Mouse (Mus musculus) macrophage (primary cell): ENCODE measurements around the gene Flt4. TPM values are rescaled to one million over a fixed set of nuclear protein-coding genes. Genes with fewer than 3 reads are reported as not detected.

ENCODE experiments used
- H3K27ac ChIP-seq: fragments of 350-480 bp; formaldehyde crosslinking; 2 replicates; pipeline ENCODE4 v1.9.0; 2021
- H3K36me3 ChIP-seq: fragments of 350-480 bp; formaldehyde crosslinking; 2 replicates; pipeline ENCODE4 v1.9.0; 2021; ENCODE audit errors: inconsistent target
- H3K4me3 ChIP-seq: fragments of 350-480 bp; formaldehyde crosslinking; 2 replicates; pipeline ENCODE4 v1.9.0; 2021; ENCODE audit errors: inconsistent target
- H3K79me2 ChIP-seq: fragments of 350-480 bp; formaldehyde crosslinking; 2 replicates; pipeline ENCODE4 v1.9.0; 2021; ENCODE audit errors: inconsistent target
- WGBS: methylation state at CpG from one replicate; pipeline ENCODE4 v1.1.7; 2026; ENCODE audit warnings: inconsistent platforms; ENCODE audit not compliant: missing documents; 5-methylcytosine and 5-hydroxymethylcytosine counted together
- polyA plus RNA-seq: library from polyadenylated mRNA; stranded (reverse); fragments of 250-400 nt; gene quantifications from 3 replicates; pipeline ENCODE4 v1.2.4, GENCODE M21; 2018; ENCODE audit warnings: inconsistent platforms

Flt4 gene
- polyA plus RNA-seq, 1 experiment from 2014 or later = 0.03 TPM

- no peak overlapping the region for H3K4me3 ChIP-seq
- H3K27ac ChIP-seq = no peak overlapping the region
- WGBS = 92% methylated on average over 8 of the region's 8 CpGs
- H3K36me3 ChIP-seq = peaks cover 26% of the 10 kb centered on the region
- H3K79me2 ChIP-seq = peaks cover 100% of the 10 kb centered on the region
Observed at GRCm38 (mm10) chr11:49702014-49702413, 93.0 kb downstream of the Flt4 start.

Other genes with a start within 250 kb of the Flt4 start
- not detected in 3 replicates for gene Olfr1389, start 186.2 kb upstream of the Flt4 start, polyA plus RNA-seq
- gene Olfr1388, start 172.6 kb upstream of the Flt4 start, polyA plus RNA-seq = not detected in 3 replicates
- not detected in 3 replicates for gene Olfr1387, start 153.9 kb upstream of the Flt4 start, polyA plus RNA-seq
- gene Olfr1386, start 144.2 kb upstream of the Flt4 start, polyA plus RNA-seq = not detected in 3 replicates
- gene Olfr1385, start 120.2 kb upstream of the Flt4 start, polyA plus RNA-seq = not detected in 3 replicates
- gene Olfr1384, start 102.5 kb upstream of the Flt4 start, polyA plus RNA-seq = not detected in 3 replicates
- not detected in 3 replicates for gene Olfr1383, start 89.6 kb upstream of the Flt4 start, polyA plus RNA-seq
- not detected in 3 replicates for gene Olfr1382, start 81.0 kb upstream of the Flt4 start, polyA plus RNA-seq
- not detected in 3 replicates for gene Olfr1381, start 65.8 kb upstream of the Flt4 start, polyA plus RNA-seq
- not detected in 3 replicates for gene Olfr1380, start 52.4 kb upstream of the Flt4 start, polyA plus RNA-seq
- not detected in 3 replicates for gene Scgb3a1, start 54.3 kb downstream of the Flt4 start, polyA plus RNA-seq
- 24.6 to 40.8 TPM (median 29.3 TPM) in 3 replicates for gene Cnot6, start 103.5 kb downstream of the Flt4 start, polyA plus RNA-seq
- gene Gfpt2, start 184.9 kb downstream of the Flt4 start, polyA plus RNA-seq = not detected in 3 replicates
- gene Mapk9, start 237.5 kb downstream of the Flt4 start, polyA plus RNA-seq = 33.3 to 49.2 TPM (median 41.3 TPM) in 3 replicates